Mouse (Mus musculus) CH12.LX (cell line): ENCODE results near the gene Pick1. TPM values are rescaled to one million over a fixed set of nuclear protein-coding genes. Genes with fewer than 3 reads are reported as not detected.

Source experiments
- DNase-seq: peaks from one replicate; pipeline ENCODE4 v3.0.0-alpha.2; 2013; ENCODE audit errors: extremely low read depth
- H3K27ac ChIP-seq: 2 replicates; pipeline ENCODE4 v1.5.1; 2012; ENCODE audit warnings: low read depth, mild to moderate bottlenecking, control low read depth, moderate library complexity; ENCODE audit not compliant: insufficient read depth
- H3K27me3 ChIP-seq: replicated peaks from 2 replicates; pipeline ENCODE3; 2012; ENCODE audit warnings: inconsistent platforms
- H3K36me3 ChIP-seq, 2 experiments: replicated peaks in 1 of 2; 2 replicates each; pipeline versions ENCODE3 to v1.6.1; 2012; ENCODE audit warnings: inconsistent platforms in 1 of 2, low read length in 1 of 2, mild to moderate bottlenecking in 1 of 2, mixed read lengths in 1 of 2, moderate library complexity in 1 of 2; ENCODE audit not compliant: control insufficient read depth in 1 of 2, insufficient read depth in 1 of 2
- H3K4me1 ChIP-seq, 2 experiments: 2 replicates each; pipeline ENCODE4 v1.6.1; 2012; ENCODE audit warnings: inconsistent platforms in 1 of 2, moderate library complexity in 1 of 2; ENCODE audit not compliant: insufficient read depth in 2 of 2, control insufficient read depth in 1 of 2
- H3K4me2 ChIP-seq: 2 replicates; pipeline ENCODE4 v1.6.1; 2012; ENCODE audit warnings: low read depth, mild to moderate bottlenecking, control low read depth; ENCODE audit not compliant: poor library complexity, insufficient read depth, severe bottlenecking
- H3K4me3 ChIP-seq, 3 experiments: fragments of 150-350 bp in 1 of 3; sonication (generic) in 1 of 3; replicated peaks in 1 of 3; 2 replicates each; pipeline versions ENCODE3 to v1.5.1; 2011 to 2012; ENCODE audit warnings: low read depth in 2 of 3, low read length in 2 of 3, mild to moderate bottlenecking in 2 of 3, moderate library complexity in 2 of 3, control low read depth in 1 of 3, improper control_type of control experiment in 1 of 3, inconsistent platforms in 1 of 3, mixed read lengths in 1 of 3; ENCODE audit not compliant: poor library complexity in 1 of 3
- H3K79me2 ChIP-seq: replicated peaks from 2 replicates; pipeline ENCODE4 v1.6.1; 2012; ENCODE audit warnings: mild to moderate bottlenecking, moderate library complexity; ENCODE audit not compliant: control insufficient read depth, poor library complexity, insufficient read depth, severe bottlenecking; ENCODE audit errors: extremely low read depth
- H3K9ac ChIP-seq: 2 replicates; pipeline ENCODE4 v1.6.1; 2012; ENCODE audit warnings: low read depth, mild to moderate bottlenecking, control low read depth, moderate library complexity; ENCODE audit not compliant: insufficient read depth
- H3K9me3 ChIP-seq: replicated peaks from 2 replicates; pipeline ENCODE3; 2012; ENCODE audit warnings: low read length, inconsistent platforms, mixed read lengths
- BHLHE40 ChIP-seq: IDR thresholded peaks from 2 replicates; pipeline ENCODE4 v1.6.1; 2011; ENCODE audit warnings: mild to moderate bottlenecking, low read depth, low read length, improper control_type of control experiment
- CHD1 ChIP-seq: IDR thresholded peaks from 2 replicates; pipeline ENCODE4 v1.6.1; 2012; ENCODE audit warnings: low read depth, low read length, improper control_type of control experiment, inconsistent platforms
- CHD2 ChIP-seq: IDR thresholded peaks from 2 replicates; pipeline ENCODE4 v1.6.1; 2011; ENCODE audit warnings: low read length, improper control_type of control experiment
- E2F4 ChIP-seq: IDR thresholded peaks from 2 replicates; pipeline ENCODE4 v1.6.1; 2011; ENCODE audit warnings: low read depth, low read length, improper control_type of control experiment; ENCODE audit not compliant: insufficient replicate concordance
- ELF1 ChIP-seq: IDR thresholded peaks from 2 replicates; pipeline ENCODE4 v1.6.1; 2014; ENCODE audit warnings: low read depth, mild to moderate bottlenecking, inconsistent platforms, low read length, improper control_type of control experiment
- EP300 ChIP-seq: IDR thresholded peaks from 2 replicates; pipeline ENCODE4 v1.6.1; 2011; ENCODE audit warnings: low read length, improper control_type of control experiment
- ETS1 ChIP-seq: conservative IDR thresholded peaks from 2 replicates; pipeline ENCODE4 v1.6.1; 2012; ENCODE audit warnings: low read depth, mild to moderate bottlenecking, inconsistent platforms, low read length, improper control_type of control experiment, moderate library complexity
- GABPA ChIP-seq: IDR thresholded peaks from 2 replicates; pipeline ENCODE4 v1.6.1; 2012; ENCODE audit warnings: low read depth, low read length, improper control_type of control experiment, inconsistent platforms; ENCODE audit not compliant: insufficient replicate concordance
- HCFC1 ChIP-seq: IDR thresholded peaks from 2 replicates; pipeline ENCODE4 v1.6.1; 2012; ENCODE audit warnings: low read depth, mild to moderate bottlenecking, inconsistent platforms, low read length, improper control_type of control experiment
- JUN ChIP-seq: IDR thresholded peaks from 2 replicates; pipeline ENCODE4 v1.6.1; 2011; ENCODE audit warnings: low read depth, mild to moderate bottlenecking, low read length, improper control_type of control experiment, moderate library complexity; ENCODE audit not compliant: insufficient read depth
- JUND ChIP-seq: conservative IDR thresholded peaks from 2 replicates; pipeline ENCODE4 v1.6.1; 2011; ENCODE audit warnings: low read depth, low read length, improper control_type of control experiment
- MAFK ChIP-seq: IDR thresholded peaks from 2 replicates; pipeline ENCODE4 v1.6.1; 2011; ENCODE audit warnings: low read length, improper control_type of control experiment; ENCODE audit not compliant: insufficient replicate concordance
- MAX ChIP-seq: IDR thresholded peaks from 2 replicates; pipeline ENCODE4 v1.6.1; 2011; ENCODE audit warnings: low read length, improper control_type of control experiment
- MAZ ChIP-seq: IDR thresholded peaks from 2 replicates; pipeline ENCODE4 v1.6.1; 2012; ENCODE audit warnings: low read depth, mild to moderate bottlenecking, inconsistent platforms, low read length, improper control_type of control experiment, moderate library complexity
- MXI1 ChIP-seq: IDR thresholded peaks from 2 replicates; pipeline ENCODE4 v1.6.1; 2011; ENCODE audit warnings: mild to moderate bottlenecking, low read depth, low read length, improper control_type of control experiment
- MYC ChIP-seq: IDR thresholded peaks from 2 replicates; pipeline ENCODE4 v1.6.1; 2011; ENCODE audit warnings: low read depth, mild to moderate bottlenecking, improper control_type of control experiment, low read length
- NELFE ChIP-seq: IDR thresholded peaks from 2 replicates; pipeline ENCODE4 v1.6.1; 2011; ENCODE audit warnings: low read depth, low read length, improper control_type of control experiment
- NRF1 ChIP-seq: IDR thresholded peaks from 2 replicates; pipeline ENCODE4 v1.6.1; 2014; ENCODE audit warnings: low read depth, mild to moderate bottlenecking, inconsistent platforms, low read length, improper control_type of control experiment, moderate library complexity
- POLR2A ChIP-seq: IDR thresholded peaks from 2 replicates; pipeline ENCODE4 v1.6.1; 2011; ENCODE audit warnings: low read depth, mild to moderate bottlenecking, improper control_type of control experiment, low read length
- POLR2AphosphoS2 ChIP-seq: IDR thresholded peaks from 2 replicates; pipeline ENCODE4 v1.6.1; 2011; ENCODE audit warnings: low read depth, low read length, improper control_type of control experiment
- RAD21 ChIP-seq: IDR thresholded peaks from 2 replicates; pipeline ENCODE4 v1.6.1; 2011; ENCODE audit warnings: low read depth, mild to moderate bottlenecking, low read length, improper control_type of control experiment, moderate library complexity
- SIN3A ChIP-seq: IDR thresholded peaks from 2 replicates; pipeline ENCODE4 v1.6.1; 2012; ENCODE audit warnings: low read length, improper control_type of control experiment, inconsistent platforms
- TBP ChIP-seq: conservative IDR thresholded peaks from 2 replicates; pipeline ENCODE4 v1.6.1; 2011; ENCODE audit warnings: low read depth, low read length, improper control_type of control experiment
- TCF12 ChIP-seq: IDR thresholded peaks from 2 replicates; pipeline ENCODE4 v1.6.1; 2014; ENCODE audit warnings: low read depth, mild to moderate bottlenecking, inconsistent platforms, low read length, improper control_type of control experiment
- UBTF ChIP-seq: IDR thresholded peaks from 2 replicates; pipeline ENCODE4 v1.6.1; 2012; ENCODE audit warnings: low read depth, mild to moderate bottlenecking, inconsistent platforms, low read length, improper control_type of control experiment, moderate library complexity
- USF2 ChIP-seq: conservative IDR thresholded peaks from 2 replicates; pipeline ENCODE4 v1.6.1; 2011; ENCODE audit warnings: low read depth, low read length, improper control_type of control experiment
- ZC3H11A ChIP-seq: IDR thresholded peaks from 2 replicates; pipeline ENCODE4 v1.6.1; 2012; ENCODE audit warnings: low read depth, mild to moderate bottlenecking, inconsistent platforms, low read length, improper control_type of control experiment
- ZKSCAN1 ChIP-seq: IDR thresholded peaks from 2 replicates; pipeline ENCODE4 v1.6.1; 2012; ENCODE audit warnings: low read depth, inconsistent platforms, low read length, improper control_type of control experiment, borderline replicate concordance
- ZMIZ1 ChIP-seq: IDR thresholded peaks from 2 replicates; pipeline ENCODE4 v1.6.1; 2012; ENCODE audit warnings: low read depth, mild to moderate bottlenecking, inconsistent platforms, low read length, improper control_type of control experiment
- ZNF384 ChIP-seq: IDR thresholded peaks from 2 replicates; pipeline ENCODE4 v1.6.1; 2012; ENCODE audit warnings: low read depth, low read length, improper control_type of control experiment, inconsistent platforms
- dilution Hi-C: fragments of 300-500 bp; cut with MboI; formaldehyde crosslinking; loops from 2 replicates; pipeline ENCODE4 v1.14.3; 2020; ENCODE audit warnings: low sequenced_read_pairs; ENCODE audit not compliant: extremely low pct_unique_long_range_greater_than_20kb, extremely low pct_ligation_motif_present
- in situ Hi-C: fragments of 300-500 bp; cut with MboI; formaldehyde crosslinking; loops from 3 replicates; pipeline ENCODE4 v1.14.3; 2019; ENCODE audit warnings: low sequenced_read_pairs, low pct_ligation_motif_present, low pct_unique_long_range_greater_than_20kb, mixed read lengths
- polyA plus RNA-seq: library from polyadenylated mRNA; unstranded; fragments of >175 nt; gene quantifications from 2 replicates; pipeline ENCODE4 v1.2.1, GENCODE M21; 2012; ENCODE audit warnings: low read depth; ENCODE audit not compliant: insufficient read length
- total RNA-seq, 2 experiments: library from RNA; depleted of rRNA; stranded (reverse); fragments of 300-350 nt in 1 of 2; fragments of >200 nt in 1 of 2; gene quantifications; 2 replicates each; pipeline ENCODE4 v1.2.3; 2012 to 2014

The Pick1 gene
- total and polyA plus RNA-seq, 3 experiments, result 13.9 to 23.4 (median 14.9) TPM

DNA sequence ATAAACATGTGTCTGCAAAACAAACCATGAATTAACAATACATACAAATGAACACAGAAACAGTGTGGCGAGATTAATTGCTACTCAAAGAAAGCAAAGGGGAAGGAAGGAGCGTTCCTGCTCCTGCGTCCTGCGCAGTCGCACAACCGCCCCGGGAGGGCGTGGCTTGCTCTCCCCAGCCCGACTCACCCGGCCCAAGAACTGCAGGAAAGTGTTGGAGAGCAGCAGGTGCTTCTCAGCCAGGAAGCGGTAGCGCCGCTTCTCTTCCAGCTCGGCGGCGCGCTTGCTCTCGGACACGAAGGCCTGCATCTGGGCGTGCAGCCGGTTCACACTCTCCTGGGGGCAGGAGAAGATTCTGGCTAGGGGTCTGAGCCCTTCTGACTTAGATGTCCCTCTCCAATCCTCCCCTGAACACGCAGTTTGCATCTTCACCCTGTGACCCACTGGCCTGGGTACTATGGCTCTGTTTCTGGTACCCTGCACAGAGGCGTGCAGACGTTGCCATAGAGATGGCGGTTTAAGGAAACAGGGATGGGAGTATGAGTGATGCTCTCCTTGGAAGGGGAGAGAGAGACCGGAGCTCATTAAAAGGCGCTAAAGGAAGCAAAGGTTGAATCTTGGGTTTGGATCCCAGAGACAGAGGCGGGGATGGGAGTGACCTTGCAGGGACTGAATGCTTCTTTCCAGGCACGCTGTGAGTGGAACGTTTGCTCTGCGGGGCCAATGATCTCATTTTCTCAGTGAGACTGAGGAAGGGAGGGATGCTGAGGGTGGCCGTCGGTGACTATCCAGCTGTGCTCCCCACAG is 41.5 kb downstream of the Pick1 start:
- in situ Hi-C loops (no loop called here), dilution Hi-C loops (no loop called here)
- Histone ChIP-seq H3K9ac (peak overlapping the region; percentile 45; the same call in 1 of the 2 replicates), H3K36me3 (no peaks in the 10 kb centered on the region), H3K4me3 (peak overlapping the region; percentile 40 to 54 (median 52)), H3K9me3 (no peaks in the 10 kb centered on the region), H3K79me2 (no peaks in the 10 kb centered on the region), H3K27ac (peak overlapping the region; percentile 44), H3K4me2 (peak overlapping the region; percentile 77), H3K4me1 (peaks cover 6 to 24% of the 10 kb centered on the region in 2 experiments), H3K27me3 (peaks cover 8% of the 10 kb centered on the region)
- peak; percentile 84 for DNase-seq
- no peak for TF ChIP-seq USF2
- TF ChIP-seq HCFC1, result no peak
- TF ChIP-seq MYC, result 0 out of 2 replicates have a peak, but pooled peaks have one; percentile 71
- TF ChIP-seq MXI1, result peak; percentile 50
- no peak for TF ChIP-seq ZC3H11A
- no peak; the same call in 1 of the 2 replicates for TF ChIP-seq MAZ
- TF ChIP-seq BHLHE40, result no peak
- TF ChIP-seq CHD2, result no peak
- no peak for TF ChIP-seq JUN
- TF ChIP-seq MAFK, result no peak
- peak; percentile 36; the same call in 1 of the 2 replicates for TF ChIP-seq NELFE
- TF ChIP-seq RAD21, result no peak
- 0 out of 2 replicates have a peak, but pooled peaks have one; percentile 34 for TF ChIP-seq ZMIZ1
- TF ChIP-seq ZKSCAN1, result no peak
- no peak for TF ChIP-seq MAX
- TF ChIP-seq ETS1, result no peak
- TF ChIP-seq POLR2A, result peak; percentile 86
- peak; percentile 64 for TF ChIP-seq ELF1
- no peak for TF ChIP-seq SIN3A
- TF ChIP-seq NRF1, result peak; percentile 91
- TF ChIP-seq E2F4, result no peak
- no peak for TF ChIP-seq CHD1
- 0 out of 2 replicates have a peak, but pooled peaks have one; percentile 17 for TF ChIP-seq EP300
- peak; percentile 60; the same call in 1 of the 2 replicates for TF ChIP-seq TCF12
- 0 out of 2 replicates have a peak, but pooled peaks have one; percentile 55 for TF ChIP-seq TBP
- no peak for TF ChIP-seq JUND
- TF ChIP-seq ZNF384, result no peak
- no peak for TF ChIP-seq GABPA
- no peak for TF ChIP-seq POLR2AphosphoS2
- no peak for TF ChIP-seq UBTF
